Mouse (Mus musculus) myocyte (in vitro differentiated cells): Measurements from ENCODE around the gene Ttyh2. TPM values are rescaled to one million over a fixed set of nuclear protein-coding genes. Genes with fewer than 3 reads are reported as not detected.

Source experiments
- H3K27me3 ChIP-seq: one replicate; pipeline ENCODE4 v1.6.1; 2011; ENCODE audit not compliant: control insufficient read depth, insufficient read depth, insufficient read length
- H3K36me3 ChIP-seq: one replicate; pipeline ENCODE4 v1.6.1; 2011; ENCODE audit not compliant: control insufficient read depth, insufficient read depth
- H3K4me2 ChIP-seq: one replicate; pipeline ENCODE4 v1.6.1; 2011; ENCODE audit warnings: low read depth, control low read depth
- H3K4me3 ChIP-seq: one replicate; pipeline ENCODE4 v1.5.1; 2011; ENCODE audit warnings: mild to moderate bottlenecking, control low read depth, moderate library complexity
- H3K79me2 ChIP-seq: one replicate; pipeline ENCODE4 v1.6.1; 2011; ENCODE audit not compliant: control insufficient read depth, insufficient read depth
- H3ac ChIP-seq: one replicate; pipeline ENCODE4 v1.6.1; 2011; ENCODE audit not compliant: control insufficient read depth, insufficient read length
- CEBPB ChIP-seq: IDR thresholded peaks from 2 replicates; pipeline ENCODE4 v1.6.1; 2011; ENCODE audit warnings: mild to moderate bottlenecking, moderate library complexity; ENCODE audit not compliant: poor library complexity, insufficient read depth, severe bottlenecking
- E2F4 ChIP-seq: IDR thresholded peaks from one replicate; pipeline ENCODE4 v1.6.1; 2011; ENCODE audit warnings: mild to moderate bottlenecking, control low read depth, moderate library complexity; ENCODE audit not compliant: insufficient read depth
- MAX ChIP-seq: IDR thresholded peaks from one replicate; pipeline ENCODE4 v1.6.1; 2011; ENCODE audit warnings: low read depth, mild to moderate bottlenecking, control low read depth
- MYOD1 ChIP-seq, 3 experiments: IDR thresholded peaks; one replicate each; pipeline ENCODE4 v1.6.1; 2011; ENCODE audit warnings: control low read depth in 2 of 3, low read depth in 2 of 3, mild to moderate bottlenecking in 2 of 3, moderate library complexity in 1 of 3; ENCODE audit not compliant: insufficient read length in 2 of 3, control insufficient read depth in 1 of 3
- MYOG ChIP-seq, 3 experiments: IDR thresholded peaks; one replicate each; pipeline ENCODE4 v1.6.1; 2011; ENCODE audit warnings: control low read depth in 2 of 3, low read depth in 2 of 3, mild to moderate bottlenecking in 2 of 3; ENCODE audit not compliant: insufficient read length in 2 of 3, control insufficient read depth in 1 of 3, insufficient read depth in 1 of 3
- POLR2A ChIP-seq: IDR thresholded peaks from one replicate; pipeline ENCODE4 v1.6.1; 2011; ENCODE audit warnings: low read depth, mild to moderate bottlenecking, control low read depth, moderate library complexity; ENCODE audit not compliant: insufficient read length
- POLR2AphosphoS2 ChIP-seq: IDR thresholded peaks from one replicate; pipeline ENCODE4 v1.6.1; 2011; ENCODE audit warnings: low read depth, control low read depth; ENCODE audit not compliant: insufficient read length
- REST ChIP-seq: IDR thresholded peaks from one replicate; pipeline ENCODE4 v1.6.1; 2011; ENCODE audit warnings: mild to moderate bottlenecking, control low read depth, moderate library complexity; ENCODE audit not compliant: insufficient read depth, insufficient read length
- SRF ChIP-seq: IDR thresholded peaks from one replicate; pipeline ENCODE4 v1.6.1; 2011; ENCODE audit warnings: low read depth; ENCODE audit not compliant: control insufficient read depth, insufficient read length
- TCF12 ChIP-seq: IDR thresholded peaks from one replicate; pipeline ENCODE4 v1.6.1; 2011; ENCODE audit warnings: mild to moderate bottlenecking, control low read depth; ENCODE audit not compliant: poor library complexity, insufficient read depth, severe bottlenecking
- TCF3 ChIP-seq: IDR thresholded peaks from one replicate; pipeline ENCODE4 v1.6.1; 2011; ENCODE audit warnings: low read depth, control low read depth; ENCODE audit not compliant: insufficient read length
- USF1 ChIP-seq: IDR thresholded peaks from one replicate; pipeline ENCODE4 v1.6.1; 2011; ENCODE audit warnings: low read depth, mild to moderate bottlenecking, control low read depth, moderate library complexity
- polyA plus RNA-seq: library from polyadenylated mRNA; unstranded; fragments of >200 nt; fragmentation: generic; extraction: Trizol; gene quantifications from one replicate; pipeline ENCODE4 v1.2.1, GENCODE M21; 2012; ENCODE audit warnings: missing spikeins

Gene Ttyh2
- polyA plus RNA-seq, 1 experiment = 40.6 TPM

DNA sequence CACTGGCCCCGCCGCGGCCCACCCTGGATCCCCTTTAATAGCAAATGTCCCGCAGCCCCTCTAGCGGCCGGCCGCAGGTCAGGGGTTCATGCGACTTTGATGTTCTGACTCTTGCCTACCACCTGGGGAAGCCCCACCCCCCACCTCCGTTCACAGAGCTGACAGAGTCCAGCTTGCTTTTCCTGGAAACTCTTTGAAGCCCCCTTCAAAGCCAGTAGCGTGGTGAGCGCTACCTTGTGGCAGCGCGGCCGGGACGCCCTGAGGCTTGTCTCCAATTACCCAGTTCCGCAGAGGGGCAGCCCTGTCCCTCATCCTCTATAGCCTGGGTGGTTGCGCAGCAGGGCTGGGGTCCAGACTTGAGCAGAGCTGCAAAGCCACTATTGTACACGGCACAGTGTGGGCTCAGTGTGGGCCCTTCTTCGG, 35.5 kb upstream of the Ttyh2 start:
- Histone ChIP-seq H3K36me3 (no peaks in the 10 kb centered on the region), H3ac (no peak overlapping the region), H3K4me3 (no peak overlapping the region), H3K27me3 (peaks cover 23% of the 10 kb centered on the region), H3K79me2 (no peaks in the 10 kb centered on the region), H3K4me2 (no peak overlapping the region)
- no peak for TF ChIP-seq TCF3
- TF ChIP-seq USF1 = no peak
- no peak for TF ChIP-seq MYOD1 (IDR thresholded peaks at IDR 0.05; ENCODE audit: control insufficient read depth in 1 of 3, insufficient read length in 2 of 3, low read depth in 2 of 3)
- no peak for TF ChIP-seq TCF12
- TF ChIP-seq POLR2A = no peak
- no peak for TF ChIP-seq REST
- TF ChIP-seq MYOG (IDR thresholded peaks at IDR 0.05; ENCODE audit: control insufficient read depth in 1 of 3, insufficient read depth in 1 of 3, insufficient read length in 2 of 3, low read depth in 2 of 3) = no peak
- no peak for TF ChIP-seq SRF
- no peak for TF ChIP-seq POLR2AphosphoS2
- no peak for TF ChIP-seq CEBPB
- TF ChIP-seq MAX = no peak
- no peak for TF ChIP-seq E2F4

DNA sequence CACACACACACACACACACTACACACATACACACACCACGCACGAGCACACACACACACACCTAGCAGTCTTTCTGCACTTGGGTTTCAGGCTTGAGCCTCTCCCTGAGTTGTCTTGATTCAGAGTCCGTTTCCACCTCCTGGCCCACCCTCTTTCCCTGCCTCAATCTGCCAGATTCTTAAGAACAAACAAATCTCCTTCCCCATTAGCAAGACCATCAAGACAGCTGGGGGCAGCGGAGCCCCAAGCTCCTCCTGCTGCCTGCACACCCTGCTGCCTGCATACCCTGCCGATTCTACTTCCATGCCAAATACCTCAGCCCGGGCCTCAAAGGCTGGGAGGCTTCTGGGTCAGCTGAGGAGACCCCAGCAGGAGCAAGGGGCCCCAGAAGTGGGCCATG, 34.6 kb upstream of the Ttyh2 start:
- H3K4me2 ChIP-seq = no peak overlapping the region
- no peak for TF ChIP-seq POLR2A
- TF ChIP-seq CEBPB = no peak
- no peak for TF ChIP-seq TCF12
- no peak for TF ChIP-seq REST
- TF ChIP-seq MAX = no peak
- TF ChIP-seq MYOG (IDR thresholded peaks at IDR 0.05; ENCODE audit: control insufficient read depth in 1 of 3, insufficient read depth in 1 of 3, insufficient read length in 2 of 3, low read depth in 2 of 3) = no peak
- no peak for TF ChIP-seq TCF3
- no peak for TF ChIP-seq SRF
- TF ChIP-seq POLR2AphosphoS2 = no peak
- no peak for TF ChIP-seq MYOD1 (IDR thresholded peaks at IDR 0.05; ENCODE audit: control insufficient read depth in 1 of 3, insufficient read length in 2 of 3, low read depth in 2 of 3)
- TF ChIP-seq USF1 = no peak
- TF ChIP-seq E2F4 = no peak
- no peaks in the 10 kb centered on the region for H3K79me2 ChIP-seq
- peaks cover 23% of the 10 kb centered on the region for H3K27me3 ChIP-seq
- H3K36me3 ChIP-seq = no peaks in the 10 kb centered on the region
- H3ac ChIP-seq = no peak overlapping the region
- H3K4me3 ChIP-seq = no peak overlapping the region

DNA sequence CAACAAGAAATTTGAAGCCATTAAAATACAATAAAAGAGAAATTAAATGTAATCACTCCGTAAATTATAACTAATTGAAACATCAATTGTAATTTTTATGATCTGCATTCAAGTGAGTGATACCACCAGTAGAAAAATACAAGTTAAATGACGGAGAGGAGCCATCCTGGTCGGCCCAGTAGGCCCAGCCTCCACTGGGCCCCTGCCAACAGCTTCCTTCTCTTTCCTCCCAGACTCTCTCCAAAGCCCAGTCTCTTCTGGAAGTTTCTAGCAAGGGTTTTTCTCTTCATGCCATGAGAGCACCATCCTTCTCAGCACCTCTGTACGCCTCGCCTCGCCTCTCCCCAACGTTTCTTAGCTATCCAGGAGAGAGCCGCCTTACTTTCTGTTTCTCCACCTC, 34.1 kb upstream of the Ttyh2 start:
- Histone ChIP-seq H3K27me3 (peaks cover 23% of the 10 kb centered on the region), H3K36me3 (no peaks in the 10 kb centered on the region), H3K79me2 (no peaks in the 10 kb centered on the region), H3K4me3 (no peak overlapping the region), H3ac (no peak overlapping the region), H3K4me2 (no peak overlapping the region)
- TF ChIP-seq POLR2AphosphoS2 (no peak), E2F4 (no peak), CEBPB (no peak), POLR2A (no peak), SRF (no peak), TCF12 (no peak), USF1 (no peak), MYOG (IDR thresholded peaks at IDR 0.05; ENCODE audit: control insufficient read depth in 1 of 3, insufficient read depth in 1 of 3, insufficient read length in 2 of 3, low read depth in 2 of 3) (no peak), MAX (no peak), MYOD1 (IDR thresholded peaks at IDR 0.05; ENCODE audit: control insufficient read depth in 1 of 3, insufficient read length in 2 of 3, low read depth in 2 of 3) (no peak), TCF3 (no peak), REST (no peak)

GRCm38 (mm10) chr11:114642184-114642583, 33.0 kb upstream of the Ttyh2 start:
- TF ChIP-seq MYOD1 (IDR thresholded peaks at IDR 0.05; ENCODE audit: control insufficient read depth in 1 of 3, insufficient read length in 2 of 3, low read depth in 2 of 3) (no peak), POLR2AphosphoS2 (no peak), TCF12 (no peak), SRF (no peak), REST (no peak), MYOG (IDR thresholded peaks at IDR 0.05; ENCODE audit: control insufficient read depth in 1 of 3, insufficient read depth in 1 of 3, insufficient read length in 2 of 3, low read depth in 2 of 3) (no peak), TCF3 (no peak), E2F4 (no peak), CEBPB (no peak), USF1 (no peak), POLR2A (no peak), MAX (no peak)
- no peak overlapping the region for H3K4me3 ChIP-seq

GRCm38 (mm10) chr11:114642926-114643325, 32.3 kb upstream of the Ttyh2 start:
- no peaks in the 10 kb centered on the region for H3K36me3 ChIP-seq
- no peak overlapping the region for H3K4me2 ChIP-seq
- no peak for TF ChIP-seq MYOG (IDR thresholded peaks at IDR 0.05; ENCODE audit: control insufficient read depth in 1 of 3, insufficient read depth in 1 of 3, insufficient read length in 2 of 3, low read depth in 2 of 3)
- no peak for TF ChIP-seq SRF
- TF ChIP-seq E2F4 = no peak
- TF ChIP-seq REST = no peak
- TF ChIP-seq USF1 = no peak
- TF ChIP-seq TCF3 = no peak
- TF ChIP-seq POLR2AphosphoS2 = no peak
- TF ChIP-seq TCF12 = no peak
- TF ChIP-seq CEBPB = no peak
- no peak for TF ChIP-seq MAX
- no peak for TF ChIP-seq POLR2A
- TF ChIP-seq MYOD1 (IDR thresholded peaks at IDR 0.05; ENCODE audit: control insufficient read depth in 1 of 3, insufficient read length in 2 of 3, low read depth in 2 of 3) = no peak
- H3ac ChIP-seq = no peak overlapping the region
- H3K27me3 ChIP-seq = peaks cover 20% of the 10 kb centered on the region
- no peaks in the 10 kb centered on the region for H3K79me2 ChIP-seq
- H3K4me3 ChIP-seq = no peak overlapping the region

More at GRCm38 (mm10) chr11:114642184-114642583, 33.0 kb upstream of the Ttyh2 start:
- Histone ChIP-seq H3ac (no peak overlapping the region), H3K27me3 (peaks cover 23% of the 10 kb centered on the region), H3K79me2 (no peaks in the 10 kb centered on the region), H3K4me2 (no peak overlapping the region), H3K36me3 (no peaks in the 10 kb centered on the region)
